Mouse (Mus musculus) kidney, embryonic 15.5 days (tissue): ENCODE measurements around the gene Dpyd. TPM values are rescaled to one million over a fixed set of nuclear protein-coding genes. Genes with fewer than 3 reads are reported as not detected.

ENCODE experiments used
- ATAC-seq: fragments of 200-750 bp; cut with Nextera tagmentation; replicated peaks from 2 replicates; pipeline ENCODE4 v1.8.0; 2017; ENCODE audit warnings: moderate TSS enrichment; ENCODE audit not compliant: low FRiP score
- H3K27ac ChIP-seq: fragments of 300-500 bp; sonication (generic); 2 replicates; pipeline ENCODE4 v1.5.1; 2015; ENCODE audit warnings: mild to moderate bottlenecking, inconsistent platforms
- H3K27me3 ChIP-seq: fragments of 300-500 bp; sonication (generic); 2 replicates; pipeline ENCODE4 v1.6.1; 2015; ENCODE audit warnings: inconsistent platforms
- H3K36me3 ChIP-seq: fragments of 300-500 bp; sonication (generic); 2 replicates; pipeline ENCODE4 v1.6.1; 2015; ENCODE audit warnings: inconsistent platforms
- H3K4me1 ChIP-seq: fragments of 300-500 bp; sonication (generic); 2 replicates; pipeline ENCODE4 v1.6.1; 2015; ENCODE audit warnings: inconsistent platforms
- H3K4me2 ChIP-seq: fragments of 300-500 bp; sonication (generic); 2 replicates; pipeline ENCODE4 v1.6.1; 2015; ENCODE audit warnings: moderate library complexity, mild to moderate bottlenecking, inconsistent platforms
- H3K4me3 ChIP-seq: fragments of 300-500 bp; sonication (generic); replicated peaks from 2 replicates; pipeline ENCODE4 v1.5.1; 2015; ENCODE audit warnings: mild to moderate bottlenecking, inconsistent platforms
- H3K9ac ChIP-seq: fragments of 300-500 bp; sonication (generic); 2 replicates; pipeline ENCODE4 v1.6.1; 2015; ENCODE audit warnings: mild to moderate bottlenecking, inconsistent platforms
- H3K9me3 ChIP-seq: fragments of 300-500 bp; sonication (generic); replicated peaks from 2 replicates; pipeline ENCODE4 v1.6.1; 2016; ENCODE audit warnings: inconsistent platforms
- WGBS: fragments of 180-500 bp; shearing (Covaris S2); methylation state at CpG from one replicate; pipeline ENCODE4 v1.1.7; 2015; ENCODE audit warnings: mixed read lengths; 5-methylcytosine and 5-hydroxymethylcytosine counted together
- polyA plus RNA-seq: library from polyadenylated mRNA; unstranded; fragments of >200 nt; fragmentation: Nextera tagmentation; extraction: Ambion mirVana; gene quantifications from 2 replicates; pipeline ENCODE4 v1.2.1, GENCODE M21; 2015

Gene Dpyd
- polyA plus RNA-seq, 1 experiment from 2014 or later = 5.6 TPM

DNA sequence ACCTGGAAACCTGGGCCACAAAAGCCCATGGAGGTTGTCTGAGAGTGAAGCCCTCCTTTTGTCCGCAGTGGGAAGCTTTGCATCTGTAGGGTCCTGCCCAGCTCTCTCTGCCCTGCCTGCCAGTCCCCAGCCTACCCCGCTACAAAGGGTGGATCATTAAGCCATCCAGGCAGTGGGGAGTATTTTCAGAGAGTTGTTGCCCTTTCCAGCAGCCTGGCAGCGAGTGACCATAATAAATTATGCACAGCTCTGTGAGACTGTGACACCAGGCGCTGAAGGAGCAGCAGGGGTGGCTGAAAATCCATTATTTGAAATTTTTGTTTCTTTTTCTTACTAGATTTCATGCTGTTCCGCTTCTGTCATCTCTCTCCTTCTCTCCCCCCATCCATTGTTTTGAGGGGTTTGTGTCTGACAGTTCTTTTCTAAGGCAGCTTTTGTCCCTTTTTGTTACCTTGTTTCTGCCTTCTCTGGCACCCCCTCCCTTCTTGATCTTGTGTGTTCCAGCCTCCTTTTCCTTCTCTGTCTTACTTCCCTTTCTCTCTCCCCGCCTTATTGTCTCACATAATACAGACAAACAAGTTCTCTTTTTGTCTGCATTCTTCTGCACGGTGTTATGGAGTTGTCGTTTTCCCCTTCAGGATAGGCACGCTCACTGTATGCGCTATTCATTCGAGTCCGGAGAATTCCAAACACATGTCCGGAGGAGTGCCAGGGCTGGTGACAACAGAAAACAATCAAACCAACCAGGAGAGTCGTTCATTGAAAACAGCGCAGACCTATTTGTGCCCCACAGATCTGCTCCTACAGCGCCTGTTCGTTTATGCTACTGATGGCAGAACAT is 592.9 kb downstream of the Dpyd start:
- H3K4me2 ChIP-seq = peak overlapping the region; percentile 42

DNA sequence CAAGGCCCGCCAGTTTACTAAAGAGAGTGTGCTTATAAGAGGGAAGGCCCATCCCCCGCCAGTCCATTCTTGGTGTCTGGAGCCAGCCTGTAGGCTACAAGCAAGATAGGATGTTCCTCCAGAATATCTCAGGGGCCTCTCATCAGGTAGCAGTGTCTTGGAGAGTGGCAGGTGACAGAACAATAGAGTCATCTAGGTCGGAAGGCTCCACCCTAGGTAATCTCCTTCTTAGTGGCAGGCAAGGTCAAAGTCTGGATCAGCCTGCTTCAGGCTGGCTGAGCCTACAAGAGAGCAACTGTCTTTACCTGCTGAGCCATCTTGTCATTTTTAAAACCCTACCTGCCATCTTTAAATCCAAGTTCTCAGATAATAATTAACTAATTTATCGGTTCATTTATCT is 596.7 kb downstream of the Dpyd start:
- H3K9me3 ChIP-seq = no peaks in the 10 kb centered on the region
- peaks cover 4% of the 10 kb centered on the region for H3K4me1 ChIP-seq
- no peak overlapping the region for H3K9ac ChIP-seq
- no peak overlapping the region for H3K27ac ChIP-seq
- no peak overlapping the region for H3K4me2 ChIP-seq
- H3K27me3 ChIP-seq = no peaks in the 10 kb centered on the region
- H3K36me3 ChIP-seq = no peaks in the 10 kb centered on the region
- no peak overlapping the region for H3K4me3 ChIP-seq
- whole genome bisulfite sequencing = 86% methylated on average over 4 of the region's 4 CpGs
- ATAC-seq = no peak

More for the DNA sequence above, 592.9 kb downstream of the Dpyd start:
- Histone ChIP-seq H3K9me3 (no peaks in the 10 kb centered on the region), H3K9ac (no peak overlapping the region), H3K4me1 (peaks cover 4% of the 10 kb centered on the region), H3K27me3 (no peaks in the 10 kb centered on the region), H3K4me3 (peak overlapping the region; percentile 4; the same call in 1 of the 2 replicates), H3K27ac (no peak overlapping the region), H3K36me3 (no peaks in the 10 kb centered on the region)
- WGBS = 34% methylated on average over 17 of the region's 17 CpGs
- ATAC-seq = peak; percentile 90

DNA sequence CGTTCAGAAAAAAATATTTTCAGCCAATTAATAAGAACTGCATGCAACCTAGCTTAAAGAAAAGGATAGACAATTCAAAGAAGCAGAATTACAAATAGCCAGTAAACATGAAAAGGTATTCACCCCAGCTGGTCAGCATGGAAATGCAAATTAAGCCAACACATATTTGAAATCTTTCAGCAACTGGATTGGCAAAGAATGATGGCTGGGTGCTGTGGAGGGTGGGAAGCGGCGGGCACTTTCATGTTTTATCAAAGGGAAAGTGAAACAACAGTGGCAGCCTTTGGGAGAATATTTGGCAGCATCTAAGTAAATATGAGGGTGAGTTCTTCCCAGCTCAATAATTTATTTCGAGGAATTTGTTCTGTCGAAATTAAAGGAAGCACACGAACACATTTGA is 603.8 kb downstream of the Dpyd start:
- Histone ChIP-seq H3K9ac (no peak overlapping the region), H3K27me3 (no peaks in the 10 kb centered on the region), H3K4me1 (no peaks in the 10 kb centered on the region), H3K36me3 (no peaks in the 10 kb centered on the region), H3K4me3 (no peak overlapping the region), H3K4me2 (no peak overlapping the region), H3K9me3 (no peaks in the 10 kb centered on the region), H3K27ac (no peak overlapping the region)
- no peak for ATAC-seq
- 81% methylated on average over 6 of the region's 6 CpGs for WGBS

DNA sequence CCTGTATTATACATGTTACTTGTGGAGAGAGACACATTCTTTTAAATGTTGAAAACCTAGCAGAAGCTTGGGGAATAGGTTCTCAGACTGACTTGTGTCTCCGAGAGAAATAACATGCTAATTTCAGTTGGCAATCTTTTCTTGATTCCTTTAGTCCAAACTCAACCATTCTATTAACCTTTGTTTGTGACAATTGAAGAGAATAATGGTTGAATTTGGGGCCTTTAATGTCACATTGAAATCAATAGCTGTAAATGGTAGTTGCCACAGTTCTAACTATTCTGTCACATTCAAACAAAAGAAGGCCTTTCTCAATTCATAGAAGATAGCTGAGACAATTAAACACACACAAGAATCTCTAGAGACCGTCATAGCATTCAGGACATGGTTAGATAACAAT is 606.2 kb downstream of the Dpyd start:
- 73% methylated on average over 2 of the region's 2 CpGs for WGBS
- ATAC-seq = no peak
- no peaks in the 10 kb centered on the region for H3K27me3 ChIP-seq
- H3K4me1 ChIP-seq = no peaks in the 10 kb centered on the region
- H3K9me3 ChIP-seq = no peaks in the 10 kb centered on the region
- no peaks in the 10 kb centered on the region for H3K36me3 ChIP-seq
- no peak overlapping the region for H3K4me3 ChIP-seq
- H3K27ac ChIP-seq = no peak overlapping the region
- H3K4me2 ChIP-seq = no peak overlapping the region
- H3K9ac ChIP-seq = no peak overlapping the region

DNA sequence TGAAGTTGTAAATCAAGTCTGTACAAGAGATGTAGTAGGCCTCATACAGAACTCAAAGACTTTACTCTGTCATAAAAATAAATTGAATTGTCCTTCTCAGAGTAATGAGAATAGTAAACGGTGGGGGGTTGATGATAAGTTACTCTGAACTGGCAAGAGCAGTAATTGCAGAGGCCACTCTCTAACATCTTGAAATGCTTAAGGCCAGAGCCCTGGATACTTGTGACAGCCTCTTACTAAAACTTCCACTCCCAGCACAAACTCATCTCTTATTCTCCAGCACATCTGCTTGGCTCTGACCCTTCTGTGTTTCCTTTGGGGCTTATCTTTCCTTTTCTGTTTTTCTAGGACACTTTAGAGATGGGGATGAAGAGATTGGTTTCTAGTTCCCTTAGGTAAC is 606.7 kb downstream of the Dpyd start:
- no peaks in the 10 kb centered on the region for H3K9me3 ChIP-seq
- no peak for ATAC-seq
- H3K9ac ChIP-seq = no peak overlapping the region
- H3K4me1 ChIP-seq = no peaks in the 10 kb centered on the region
- 15% methylated on average over 1 of the region's 1 CpGs for WGBS
- H3K36me3 ChIP-seq = no peaks in the 10 kb centered on the region
- no peak overlapping the region for H3K4me2 ChIP-seq
- no peak overlapping the region for H3K27ac ChIP-seq
- H3K27me3 ChIP-seq = no peaks in the 10 kb centered on the region
- H3K4me3 ChIP-seq = no peak overlapping the region

DNA sequence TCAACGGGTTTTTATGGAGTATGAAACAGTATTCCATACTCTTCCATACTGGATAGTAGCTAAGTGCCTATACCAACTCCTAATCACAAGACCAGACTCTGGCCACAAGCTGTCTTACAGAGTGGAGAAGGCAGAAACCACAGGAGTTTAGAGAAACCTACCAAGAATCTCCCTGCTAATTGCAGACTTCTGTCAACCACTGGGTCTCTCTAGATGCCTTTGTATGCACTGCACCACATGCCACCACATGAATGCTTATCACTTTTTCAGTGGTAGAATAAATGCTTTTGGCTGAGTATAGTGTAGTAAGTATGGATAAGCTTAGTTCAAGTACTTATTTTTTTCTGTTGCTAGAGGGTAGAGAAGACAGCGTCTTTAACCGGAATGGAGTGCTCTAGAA is 621.3 kb downstream of the Dpyd start:
- no peak overlapping the region for H3K4me2 ChIP-seq
- WGBS = 85% methylated on average over 3 of the region's 3 CpGs
- ATAC-seq = no peak
- H3K9ac ChIP-seq = no peak overlapping the region
- no peaks in the 10 kb centered on the region for H3K27me3 ChIP-seq
- no peak overlapping the region for H3K4me3 ChIP-seq
- no peaks in the 10 kb centered on the region for H3K4me1 ChIP-seq
- H3K36me3 ChIP-seq = no peaks in the 10 kb centered on the region
- H3K27ac ChIP-seq = no peak overlapping the region
- H3K9me3 ChIP-seq = no peaks in the 10 kb centered on the region

DNA sequence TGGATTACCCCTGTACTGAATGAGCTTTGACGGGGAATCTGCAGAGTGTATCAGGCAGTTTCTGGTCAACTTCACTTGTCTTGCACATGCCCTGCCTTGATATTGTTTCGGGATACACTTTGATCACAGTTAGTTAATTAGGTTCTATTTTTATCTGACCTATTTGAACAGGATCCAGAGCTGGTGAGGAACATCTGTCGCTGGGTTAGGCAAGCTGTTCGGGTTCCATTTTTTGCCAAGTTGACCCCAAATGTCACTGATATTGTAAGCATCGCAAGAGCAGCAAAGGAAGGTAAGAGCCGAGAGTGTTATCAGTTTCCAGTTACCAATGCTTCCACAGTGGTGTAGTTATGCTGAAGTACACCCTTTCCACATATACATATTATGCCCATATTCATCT is 632.1 kb downstream of the Dpyd start:
- Histone ChIP-seq H3K9ac (no peak overlapping the region), H3K4me1 (no peaks in the 10 kb centered on the region), H3K4me2 (no peak overlapping the region), H3K27me3 (no peaks in the 10 kb centered on the region), H3K27ac (no peak overlapping the region), H3K9me3 (no peaks in the 10 kb centered on the region), H3K4me3 (no peak overlapping the region), H3K36me3 (no peaks in the 10 kb centered on the region)
- ATAC-seq = no peak
- 77% methylated on average over 6 of the region's 6 CpGs for WGBS

DNA sequence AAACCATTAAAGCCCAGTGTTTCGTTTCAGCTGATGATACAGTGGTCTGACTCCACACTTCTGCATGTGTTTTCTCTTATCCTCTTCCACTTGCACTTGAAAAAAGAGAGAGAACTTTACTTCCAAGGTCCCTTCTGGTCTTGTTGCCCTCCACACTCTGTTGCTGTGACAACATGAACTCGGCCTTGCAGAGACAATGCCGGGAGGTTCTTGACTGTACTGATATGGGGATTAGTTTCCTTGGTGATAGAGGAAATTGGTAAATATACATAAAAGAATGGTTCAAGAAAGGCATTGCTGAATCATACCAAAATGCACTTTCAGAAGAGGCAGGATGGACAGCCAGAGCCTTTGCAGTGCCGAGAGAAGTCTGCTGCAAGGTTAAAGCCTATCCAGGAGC is 633.7 kb downstream of the Dpyd start:
- 89% methylated on average over 4 of the region's 4 CpGs for WGBS
- H3K27ac ChIP-seq = no peak overlapping the region
- no peaks in the 10 kb centered on the region for H3K9me3 ChIP-seq
- no peak overlapping the region for H3K4me3 ChIP-seq
- ATAC-seq = no peak
- no peak overlapping the region for H3K4me2 ChIP-seq
- H3K36me3 ChIP-seq = no peaks in the 10 kb centered on the region
- H3K9ac ChIP-seq = no peak overlapping the region
- no peaks in the 10 kb centered on the region for H3K4me1 ChIP-seq
- no peaks in the 10 kb centered on the region for H3K27me3 ChIP-seq

DNA sequence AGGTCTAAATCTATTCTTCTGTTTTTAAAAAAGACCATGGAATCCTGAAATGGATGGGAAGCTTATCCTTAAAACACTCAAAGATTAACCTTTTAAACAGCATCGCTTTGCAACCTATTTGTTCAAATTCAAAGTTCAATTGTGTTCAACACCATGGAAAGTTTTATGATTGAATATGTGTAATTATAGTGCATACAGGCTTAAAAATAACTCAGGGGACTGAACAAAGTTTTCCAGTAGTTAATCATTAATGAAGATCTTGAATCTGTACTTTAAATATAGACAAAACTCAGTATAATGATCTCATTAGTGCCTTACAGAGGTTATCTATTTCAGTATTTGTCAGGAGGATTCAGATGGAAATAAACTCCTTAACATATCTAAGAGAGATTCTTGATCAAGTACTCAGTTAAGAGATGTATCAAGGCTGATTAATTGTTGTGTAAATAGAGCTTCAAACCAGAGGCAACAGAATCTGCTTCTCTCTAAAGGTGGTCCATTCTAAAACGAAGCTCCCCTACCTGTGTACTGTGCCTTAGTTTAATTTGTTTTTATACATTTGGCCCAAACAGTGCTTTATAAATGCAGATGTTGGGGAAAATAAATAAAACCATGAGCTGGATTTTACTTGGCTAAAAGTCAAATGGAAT is 659.0 kb downstream of the Dpyd start:
- Histone ChIP-seq H3K27me3 (no peaks in the 10 kb centered on the region), H3K4me2 (no peak overlapping the region), H3K36me3 (no peaks in the 10 kb centered on the region), H3K4me3 (no peak overlapping the region), H3K9me3 (no peaks in the 10 kb centered on the region), H3K4me1 (no peaks in the 10 kb centered on the region), H3K9ac (no peak overlapping the region), H3K27ac (no peak overlapping the region)
- no peak for ATAC-seq
- 70% methylated on average over 2 of the region's 2 CpGs for WGBS

DNA sequence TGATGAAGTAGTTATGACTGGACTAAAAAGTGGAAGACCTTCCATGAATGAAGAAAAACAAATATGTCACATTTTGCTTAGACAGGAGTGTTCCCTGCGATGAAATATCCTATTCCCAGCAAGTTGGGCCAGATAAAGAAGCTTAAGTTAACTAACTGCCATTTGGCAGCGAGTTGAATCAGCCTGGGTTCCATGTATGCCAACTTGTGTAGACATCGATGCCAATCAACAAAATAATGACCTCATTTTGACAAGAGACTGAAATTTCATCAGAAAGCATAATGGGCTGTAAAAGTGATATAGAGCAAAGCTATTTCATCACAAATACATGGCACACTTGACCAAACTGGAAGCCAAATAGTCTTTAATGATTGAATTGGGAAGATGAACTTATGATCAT is 681.3 kb downstream of the Dpyd start:
- 83% methylated on average over 3 of the region's 3 CpGs for WGBS
- no peak overlapping the region for H3K9ac ChIP-seq
- H3K4me3 ChIP-seq = no peak overlapping the region
- no peaks in the 10 kb centered on the region for H3K36me3 ChIP-seq
- H3K4me1 ChIP-seq = no peaks in the 10 kb centered on the region
- H3K9me3 ChIP-seq = no peaks in the 10 kb centered on the region
- no peak overlapping the region for H3K27ac ChIP-seq
- no peak overlapping the region for H3K4me2 ChIP-seq
- no peaks in the 10 kb centered on the region for H3K27me3 ChIP-seq
- ATAC-seq = no peak

DNA sequence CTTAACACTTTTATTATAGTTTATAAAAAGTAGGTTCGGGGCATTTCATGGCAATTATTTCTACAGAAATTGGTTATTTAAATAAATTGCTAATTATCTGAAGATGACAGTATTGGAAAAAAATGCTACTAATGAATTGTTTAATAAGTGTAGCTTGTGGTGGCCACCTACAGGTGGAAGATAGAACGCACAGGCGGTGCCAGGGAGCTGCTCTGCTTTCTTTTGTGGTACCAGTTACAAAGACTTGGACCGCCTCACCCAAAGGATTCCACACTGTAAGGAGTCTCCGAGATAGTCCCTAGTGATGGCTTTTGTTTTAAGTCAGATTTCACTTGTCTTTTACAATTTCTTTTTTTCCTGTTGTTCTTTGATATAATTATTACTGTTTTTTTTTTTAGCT is 694.6 kb downstream of the Dpyd start:
- WGBS = 58% methylated on average over 5 of the region's 5 CpGs

DNA sequence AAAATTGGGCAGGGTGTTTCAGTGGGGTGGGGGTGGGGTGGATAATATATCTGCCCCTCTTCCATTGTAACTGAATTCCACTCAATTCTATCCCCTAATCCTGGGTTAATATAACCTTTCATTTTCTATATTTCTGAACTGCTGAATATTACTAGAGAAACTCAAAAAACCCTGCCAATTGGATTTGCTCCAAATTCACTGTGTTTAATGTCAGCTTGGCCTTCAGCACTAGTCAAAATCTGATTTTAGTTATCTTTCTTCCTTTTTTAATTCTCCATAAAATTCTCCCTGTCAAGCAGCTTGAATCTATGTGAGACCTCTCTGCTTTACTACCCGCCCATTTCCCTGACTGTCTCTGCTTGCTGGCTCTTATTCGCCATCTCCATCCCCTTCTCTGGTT is 713.3 kb downstream of the Dpyd start:
- 72% methylated on average over 2 of the region's 2 CpGs for WGBS
- Histone ChIP-seq H3K4me3 (no peak overlapping the region), H3K4me2 (no peak overlapping the region)

More for the DNA sequence above, 694.6 kb downstream of the Dpyd start:
- ATAC-seq = no peak
- Histone ChIP-seq H3K9ac (no peak overlapping the region), H3K9me3 (no peaks in the 10 kb centered on the region), H3K27me3 (no peaks in the 10 kb centered on the region), H3K27ac (no peak overlapping the region), H3K36me3 (no peaks in the 10 kb centered on the region), H3K4me1 (no peaks in the 10 kb centered on the region), H3K4me3 (no peak overlapping the region), H3K4me2 (no peak overlapping the region)

More for the DNA sequence above, 713.3 kb downstream of the Dpyd start:
- no peak overlapping the region for H3K27ac ChIP-seq
- ATAC-seq = no peak
- H3K9me3 ChIP-seq = no peaks in the 10 kb centered on the region
- H3K27me3 ChIP-seq = no peaks in the 10 kb centered on the region
- H3K36me3 ChIP-seq = no peaks in the 10 kb centered on the region
- no peak overlapping the region for H3K9ac ChIP-seq
- no peaks in the 10 kb centered on the region for H3K4me1 ChIP-seq
